Mouse (Mus musculus) olfactory bulb, adult 2 months (tissue): ENCODE data around the gene Hdac6.

Experiments
- CTCF ChIP-seq: fragments of 200-500 bp; IDR thresholded peaks from 2 replicates; pipeline ENCODE4 v1.5.1; 2012; ENCODE audit warnings: low read depth, mild to moderate bottlenecking, low read length, moderate library complexity; ENCODE audit not compliant: insufficient read depth
- POLR2A ChIP-seq: fragments of 200-500 bp; IDR thresholded peaks from 2 replicates; pipeline ENCODE4 v1.6.1; 2012; ENCODE audit warnings: mild to moderate bottlenecking, low read depth, low read length, moderate library complexity; ENCODE audit not compliant: insufficient read depth

GRCm38 (mm10) chrX:7898211-7898610 lies 49.5 kb downstream of the Hdac6 start:
- TF ChIP-seq CTCF = no peak
- no peak for TF ChIP-seq POLR2A
